Mouse (Mus musculus): Measurements from ENCODE around the gene Higd2a. TPM values are rescaled to one million over a fixed set of nuclear protein-coding genes. Genes with fewer than 3 reads are reported as not detected.

Higd2a gene
- polyA plus RNA-seq, 1 experiment from 2014 or later: 154 TPM

Small RNA genes lying within 50 kb of the gene (microRNA-seq; reads per million reads assigned to microRNA genes)
- not detected for gene Gm24195 (ENCODE audit: borderline number of aligned reads)

Other genes with a start within 250 kb of the Higd2a start
- 6.9 and 7.4 TPM in 2 replicates for gene Cplx2, start 218.9 kb upstream of the Higd2a start, polyA plus RNA-seq (2014; fragmentation: Nextera tagmentation; extraction: Ambion mirVana)
- 160 and 161 TPM in 2 replicates for gene Thoc3, start 121.4 kb upstream of the Higd2a start, polyA plus RNA-seq (2014; fragmentation: Nextera tagmentation; extraction: Ambion mirVana)
- gene Simc1, start 86.4 kb upstream of the Higd2a start, polyA plus RNA-seq (2014; fragmentation: Nextera tagmentation; extraction: Ambion mirVana): 22.5 and 23.6 TPM in 2 replicates
- gene 4833439L19Rik, start 24.8 kb upstream of the Higd2a start, polyA plus RNA-seq (2014; fragmentation: Nextera tagmentation; extraction: Ambion mirVana): 188 and 204 TPM in 2 replicates
- gene Arl10, start 15.2 kb upstream of the Higd2a start, polyA plus RNA-seq (2014; fragmentation: Nextera tagmentation; extraction: Ambion mirVana): 24.9 and 26.0 TPM in 2 replicates
- gene Nop16, start 117 bp upstream of the Higd2a start, polyA plus RNA-seq (2014; fragmentation: Nextera tagmentation; extraction: Ambion mirVana): 72.5 and 75.1 TPM in 2 replicates
- gene Cltb, start 21.1 kb downstream of the Higd2a start, polyA plus RNA-seq (2014; fragmentation: Nextera tagmentation; extraction: Ambion mirVana): 19.4 and 20.7 TPM in 2 replicates
- 89.2 and 96.9 TPM in 2 replicates for gene Faf2, start 31.6 kb downstream of the Higd2a start, polyA plus RNA-seq (2014; fragmentation: Nextera tagmentation; extraction: Ambion mirVana)
- gene Rnf44, start 103.7 kb downstream of the Higd2a start, polyA plus RNA-seq (2014; fragmentation: Nextera tagmentation; extraction: Ambion mirVana): 65.0 and 66.6 TPM in 2 replicates
- not detected in 2 replicates for gene Cdhr2, start 111.3 kb downstream of the Higd2a start, polyA plus RNA-seq (2014; fragmentation: Nextera tagmentation; extraction: Ambion mirVana)
- 3.0 and 3.4 TPM in 2 replicates for gene Gprin1, start 159.7 kb downstream of the Higd2a start, polyA plus RNA-seq (2014; fragmentation: Nextera tagmentation; extraction: Ambion mirVana)
- gene Sncb, start 176.4 kb downstream of the Higd2a start, polyA plus RNA-seq (2014; fragmentation: Nextera tagmentation; extraction: Ambion mirVana): 0.36 and 0.46 TPM in 2 replicates
- gene Eif4e1b, start 193.8 kb downstream of the Higd2a start, polyA plus RNA-seq (2014; fragmentation: Nextera tagmentation; extraction: Ambion mirVana): not detected in 2 replicates
- 6.7 and 8.5 TPM in 2 replicates for gene Tspan17, start 199.2 kb downstream of the Higd2a start, polyA plus RNA-seq (2014; fragmentation: Nextera tagmentation; extraction: Ambion mirVana)